In genomic region chr2:178246767-178247166, GRCm38 (mm10) we compare ENCODE assay signal across 12 mouse cellular contexts.
DNase-seq lines count a peak whose midpoint lies in the region; ATAC-seq and TF ChIP-seq lines count a peak whose summit lies in the region.
"Had no signal": no experiment of that assay in that cellular context is flagged by ENCODE, and none has a peak within 500 bp of the region (broad histone marks: within the 10 kb centered on the region; RNA-seq: fewer than 3 reads in every experiment).

No protein-coding gene starts in this region.

- 70% methylated on average over 4 of the region's 4 CpGs for WGBS in hindbrain, postnatal 0 days
- 55% methylated on average over 4 of the region's 4 CpGs for WGBS in hindbrain, embryonic 13.5 days
- WGBS in midbrain, embryonic 14.5 days = 56% methylated on average over 4 of the region's 4 CpGs
- WGBS in midbrain, embryonic 15.5 days = 52% methylated on average over 4 of the region's 4 CpGs
- 46% methylated on average over 4 of the region's 4 CpGs for WGBS in stomach, embryonic 16.5 days

- peak; percentile 61 for TF ChIP-seq CTCF in hindbrain, postnatal 0 days (IDR thresholded peaks at IDR 0.05; ENCODE audit: low read depth)
- peak; percentile 14; the same call in 1 of the 2 replicates for TF ChIP-seq CTCF in brain, embryonic 14.5 days (IDR thresholded peaks at IDR 0.05; ENCODE audit: borderline replicate concordance, extremely low read depth, insufficient read depth, insufficient read length)

- H3K4me2 ChIP-seq in hindbrain, postnatal 0 days (ENCODE audit: low read depth, low read length) = no peak overlapping the region
- no peak overlapping the region for H3K4me2 ChIP-seq in hindbrain, embryonic 13.5 days
- H3K4me2 ChIP-seq in midbrain, embryonic 14.5 days (ENCODE audit: low read length) = no peak overlapping the region
- no peak overlapping the region for H3K4me2 ChIP-seq in midbrain, embryonic 15.5 days
- no peak overlapping the region for H3K4me2 ChIP-seq in stomach, embryonic 16.5 days (ENCODE audit: low read depth, low read length)
- H3K4me2 ChIP-seq: forebrain, embryonic 13.5 days had no signal

- ATAC-seq in hindbrain, postnatal 0 days = peak; percentile 48
- ATAC-seq in hindbrain, embryonic 13.5 days (ENCODE audit: low FRiP score) = no peak
- ATAC-seq in midbrain, embryonic 14.5 days (ENCODE audit: low FRiP score, low TSS enrichment) = peak; percentile 17; the same call in 1 of the 2 replicates
- no peak for ATAC-seq in midbrain, embryonic 15.5 days (replicated peaks)
- ATAC-seq in stomach, embryonic 16.5 days (ENCODE audit: insufficient read depth, low FRiP score) = 0 out of 2 replicates have a peak, but pooled peaks have one; percentile 18
- no peak for ATAC-seq in activated CD4-positive, CD25-positive, alpha-beta regulatory T cell, adult 4 months
- ATAC-seq: forebrain, embryonic 13.5 days had no signal

- no peaks in the 10 kb centered on the region for H3K4me1 ChIP-seq in hindbrain, postnatal 0 days (ENCODE audit: insufficient read depth, low read length)
- 0 out of 2 replicates have a peak, but pooled peaks cover 12% of the 10 kb centered on the region for H3K4me1 ChIP-seq in hindbrain, embryonic 13.5 days (replicated peaks)
- no peaks in the 10 kb centered on the region for H3K4me1 ChIP-seq in midbrain, embryonic 14.5 days (ENCODE audit: control insufficient read depth, insufficient read depth, low read length)
- H3K4me1 ChIP-seq in midbrain, embryonic 15.5 days = no peaks in the 10 kb centered on the region
- H3K4me1 ChIP-seq in stomach, embryonic 16.5 days (ENCODE audit: control insufficient read depth, insufficient read depth, low read length) = no peaks in the 10 kb centered on the region
- H3K4me1 ChIP-seq: forebrain, embryonic 13.5 days had no signal

- no peaks in the 10 kb centered on the region for H3K9me3 ChIP-seq in hindbrain, postnatal 0 days (ENCODE audit: low read length)
- no peaks in the 10 kb centered on the region for H3K9me3 ChIP-seq in hindbrain, embryonic 13.5 days
- H3K9me3 ChIP-seq in midbrain, embryonic 14.5 days (ENCODE audit: control insufficient read depth, low read length) = no peaks in the 10 kb centered on the region
- H3K9me3 ChIP-seq in midbrain, embryonic 15.5 days = no peaks in the 10 kb centered on the region
- no peaks in the 10 kb centered on the region for H3K9me3 ChIP-seq in stomach, embryonic 16.5 days (replicated peaks; ENCODE audit: control insufficient read depth, low read length)
- H3K9me3 ChIP-seq: forebrain, embryonic 13.5 days had no signal

- no peak overlapping the region for H3K4me3 ChIP-seq in hindbrain, postnatal 0 days (ENCODE audit: low read length)
- H3K4me3 ChIP-seq in hindbrain, embryonic 13.5 days = no peak overlapping the region
- H3K4me3 ChIP-seq in midbrain, embryonic 14.5 days (replicated peaks; ENCODE audit: low read depth, low read length) = no peak overlapping the region
- no peak overlapping the region for H3K4me3 ChIP-seq in midbrain, embryonic 15.5 days
- no peak overlapping the region for H3K4me3 ChIP-seq in stomach, embryonic 16.5 days (replicated peaks; ENCODE audit: low read length)
- H3K4me3 ChIP-seq: forebrain, embryonic 13.5 days; myocyte had no signal

- H3K36me3 ChIP-seq in hindbrain, postnatal 0 days (ENCODE audit: insufficient read depth, low read length) = no peaks in the 10 kb centered on the region
- H3K36me3 ChIP-seq in hindbrain, embryonic 13.5 days = no peaks in the 10 kb centered on the region
- no peaks in the 10 kb centered on the region for H3K36me3 ChIP-seq in midbrain, embryonic 14.5 days (ENCODE audit: control insufficient read depth, insufficient read depth, low read length)
- no peaks in the 10 kb centered on the region for H3K36me3 ChIP-seq in midbrain, embryonic 15.5 days (replicated peaks)
- H3K36me3 ChIP-seq in stomach, embryonic 16.5 days (ENCODE audit: control insufficient read depth, insufficient read depth, low read length) = no peaks in the 10 kb centered on the region

- H3K27ac ChIP-seq in hindbrain, postnatal 0 days = no peak overlapping the region
- no peak overlapping the region for H3K27ac ChIP-seq in hindbrain, embryonic 13.5 days
- no peak overlapping the region for H3K27ac ChIP-seq in midbrain, embryonic 14.5 days (replicated peaks; ENCODE audit: low read depth, low read length)
- no peak overlapping the region for H3K27ac ChIP-seq in midbrain, embryonic 15.5 days
- no peak overlapping the region for H3K27ac ChIP-seq in stomach, embryonic 16.5 days (ENCODE audit: low read length)
- H3K27ac ChIP-seq: forebrain, embryonic 13.5 days had no signal

- DNase-seq in hindbrain, postnatal 0 days (ENCODE audit: low spot score) = peak; percentile 62
- no peak for DNase-seq in midbrain, embryonic 14.5 days
- DNase-seq in brain, embryonic 14.5 days (ENCODE audit: low read depth) = no peak
- DNase-seq: kidney, adult 2 months; right cerebral cortex, postnatal 4 days; thymus, postnatal 4 days had no signal

- H3K9ac ChIP-seq in hindbrain, postnatal 0 days (replicated peaks; ENCODE audit: low read length) = no peak overlapping the region
- no peak overlapping the region for H3K9ac ChIP-seq in hindbrain, embryonic 13.5 days
- no peak overlapping the region for H3K9ac ChIP-seq in midbrain, embryonic 14.5 days (replicated peaks; ENCODE audit: low read length)
- no peak overlapping the region for H3K9ac ChIP-seq in midbrain, embryonic 15.5 days
- no peak overlapping the region for H3K9ac ChIP-seq in stomach, embryonic 16.5 days (ENCODE audit: low read length)
- H3K9ac ChIP-seq: forebrain, embryonic 13.5 days had no signal

- no peak for TF ChIP-seq POLR2A in brain, embryonic 14.5 days (IDR thresholded peaks at IDR 0.05; ENCODE audit: borderline replicate concordance, extremely low read depth, insufficient read depth, insufficient read length, poor library complexity, severe bottlenecking)

- H3K27me3 ChIP-seq in hindbrain, postnatal 0 days (ENCODE audit: insufficient read depth, low read length) = no peaks in the 10 kb centered on the region
- no peaks in the 10 kb centered on the region for H3K27me3 ChIP-seq in hindbrain, embryonic 13.5 days
- no peaks in the 10 kb centered on the region for H3K27me3 ChIP-seq in midbrain, embryonic 14.5 days (ENCODE audit: control insufficient read depth, insufficient read depth, low read length)
- H3K27me3 ChIP-seq in midbrain, embryonic 15.5 days (replicated peaks) = no peaks in the 10 kb centered on the region
- H3K27me3 ChIP-seq in stomach, embryonic 16.5 days (ENCODE audit: control insufficient read depth, insufficient read depth, low read length) = no peaks in the 10 kb centered on the region
- H3K27me3 ChIP-seq: forebrain, embryonic 13.5 days had no signal

Comparison
In these comparisons a context has a peak if more than half of its experiments do, and no peak if none do; other contexts are left out.
1. ATAC-seq: peak in hindbrain, postnatal 0 days (single experiment), midbrain, embryonic 14.5 days (single experiment) and stomach, embryonic 16.5 days (single experiment); none in hindbrain, embryonic 13.5 days (single experiment), midbrain, embryonic 15.5 days (single experiment) and activated CD4-positive, CD25-positive, alpha-beta regulatory T cell, adult 4 months (single experiment).